Mouse (Mus musculus): ENCODE results near the gene Dusp22. TPM values are rescaled to one million over a fixed set of nuclear protein-coding genes. Genes with fewer than 3 reads are reported as not detected.

The Dusp22 gene
- polyA plus RNA-seq, 1 experiment from 2014 or later, result 21.2 TPM

GRCm38 (mm10) chr13:30650684-30651083, 9.1 kb upstream of the Dusp22 start:
- Histone ChIP-seq H3K36me3 (no peaks in the 10 kb centered on the region), H3K4me2 (replicated peaks) (no peak overlapping the region), H3K27me3 (replicated peaks) (no peaks in the 10 kb centered on the region), H3K4me3 (no peak overlapping the region), H3K27ac (no peak overlapping the region), H3K9me3 (no peaks in the 10 kb centered on the region), H3K9ac (no peak overlapping the region), H3K4me1 (no peaks in the 10 kb centered on the region)
- no peak for ATAC-seq (ENCODE audit: low FRiP score, low read depth)
- WGBS, result 84% methylated on average over 1 of the region's 1 CpGs

GRCm38 (mm10) chr13:30653051-30653450, 6.7 kb upstream of the Dusp22 start:
- Histone ChIP-seq H3K9me3 (no peaks in the 10 kb centered on the region), H3K27me3 (replicated peaks) (no peaks in the 10 kb centered on the region), H3K9ac (no peak overlapping the region), H3K4me1 (no peaks in the 10 kb centered on the region), H3K27ac (no peak overlapping the region), H3K4me2 (replicated peaks) (no peak overlapping the region), H3K36me3 (no peaks in the 10 kb centered on the region), H3K4me3 (no peak overlapping the region)
- 63% methylated on average over 4 of the region's 4 CpGs for WGBS
- no peak for ATAC-seq (ENCODE audit: low FRiP score, low read depth)

GRCm38 (mm10) chr13:30654463-30654862, 5.3 kb upstream of the Dusp22 start:
- no peaks in the 10 kb centered on the region for H3K4me1 ChIP-seq
- no peak overlapping the region for H3K27ac ChIP-seq
- H3K4me2 ChIP-seq (replicated peaks), result no peak overlapping the region
- no peak overlapping the region for H3K4me3 ChIP-seq
- H3K36me3 ChIP-seq, result no peaks in the 10 kb centered on the region
- H3K9me3 ChIP-seq, result no peaks in the 10 kb centered on the region
- H3K9ac ChIP-seq, result no peak overlapping the region
- no peak for ATAC-seq (ENCODE audit: low FRiP score, low read depth)
- WGBS, result 80% methylated on average over 5 of the region's 5 CpGs
- no peaks in the 10 kb centered on the region for H3K27me3 ChIP-seq (replicated peaks)

- 66% methylated on average over 5 of the region's 5 CpGs for WGBS
- no peak overlapping the region for H3K4me3 ChIP-seq
Observed at GRCm38 (mm10) chr13:30656909-30657308, 2.9 kb upstream of the Dusp22 start.

GRCm38 (mm10) chr13:30657779-30658178, 2.0 kb upstream of the Dusp22 start:
- ATAC-seq (ENCODE audit: low FRiP score, low read depth), result no peak
- Histone ChIP-seq H3K27ac (no peak overlapping the region), H3K9ac (no peak overlapping the region), H3K4me1 (no peaks in the 10 kb centered on the region; the same call in 1 of the 2 replicates), H3K4me3 (no peak overlapping the region), H3K27me3 (replicated peaks) (no peaks in the 10 kb centered on the region), H3K4me2 (replicated peaks) (no peak overlapping the region), H3K9me3 (no peaks in the 10 kb centered on the region), H3K36me3 (no peaks in the 10 kb centered on the region)
- 73% methylated on average over 2 of the region's 2 CpGs for WGBS

More at GRCm38 (mm10) chr13:30656909-30657308, 2.9 kb upstream of the Dusp22 start:
- Histone ChIP-seq H3K4me1 (no peaks in the 10 kb centered on the region; the same call in 1 of the 2 replicates), H3K9me3 (no peaks in the 10 kb centered on the region), H3K4me2 (replicated peaks) (no peak overlapping the region), H3K27ac (no peak overlapping the region), H3K27me3 (replicated peaks) (no peaks in the 10 kb centered on the region), H3K9ac (no peak overlapping the region), H3K36me3 (no peaks in the 10 kb centered on the region)
- no peak for ATAC-seq (ENCODE audit: low FRiP score, low read depth)

- WGBS, result 87% methylated on average over 2 of the region's 2 CpGs
- H3K4me1 ChIP-seq, result no peaks in the 10 kb centered on the region; the same call in 1 of the 2 replicates
- no peaks in the 10 kb centered on the region for H3K9me3 ChIP-seq
- H3K27me3 ChIP-seq (replicated peaks), result no peaks in the 10 kb centered on the region
- no peak overlapping the region for H3K4me3 ChIP-seq
- no peak overlapping the region for H3K27ac ChIP-seq
- H3K36me3 ChIP-seq, result no peaks in the 10 kb centered on the region
- H3K4me2 ChIP-seq (replicated peaks), result no peak overlapping the region
- no peak overlapping the region for H3K9ac ChIP-seq
- ATAC-seq (ENCODE audit: low FRiP score, low read depth), result no peak
Observed at GRCm38 (mm10) chr13:30658201-30658996, 1.4 kb upstream of the Dusp22 start.

- H3K27me3 ChIP-seq (replicated peaks), result no peaks in the 10 kb centered on the region
- H3K4me1 ChIP-seq, result no peaks in the 10 kb centered on the region; the same call in 1 of the 2 replicates
- no peak overlapping the region for H3K4me3 ChIP-seq
- H3K27ac ChIP-seq, result no peak overlapping the region
- no peak overlapping the region for H3K4me2 ChIP-seq (replicated peaks)
- H3K9ac ChIP-seq, result no peak overlapping the region
- no peak for ATAC-seq (ENCODE audit: low FRiP score, low read depth)
- no peaks in the 10 kb centered on the region for H3K9me3 ChIP-seq
- 94% methylated on average over 8 of the region's 8 CpGs for WGBS
- no peaks in the 10 kb centered on the region for H3K36me3 ChIP-seq
Observed at GRCm38 (mm10) chr13:30665261-30665660, 5.5 kb downstream of the Dusp22 start.

GRCm38 (mm10) chr13:30666537-30666936, 6.7 kb downstream of the Dusp22 start:
- Histone ChIP-seq H3K36me3 (no peaks in the 10 kb centered on the region), H3K4me2 (replicated peaks) (no peak overlapping the region), H3K4me1 (no peaks in the 10 kb centered on the region), H3K9ac (no peak overlapping the region), H3K27ac (no peak overlapping the region), H3K27me3 (replicated peaks) (no peaks in the 10 kb centered on the region), H3K4me3 (no peak overlapping the region), H3K9me3 (no peaks in the 10 kb centered on the region)
- 94% methylated on average over 10 of the region's 10 CpGs for WGBS
- no peak for ATAC-seq (ENCODE audit: low FRiP score, low read depth)

- H3K27me3 ChIP-seq (replicated peaks), result no peaks in the 10 kb centered on the region
- H3K4me1 ChIP-seq, result no peaks in the 10 kb centered on the region
- WGBS, result 89% methylated on average over 5 of the region's 5 CpGs
- no peak for ATAC-seq (ENCODE audit: low FRiP score, low read depth)
- H3K9me3 ChIP-seq, result no peaks in the 10 kb centered on the region
- no peak overlapping the region for H3K4me3 ChIP-seq
- H3K4me2 ChIP-seq (replicated peaks), result no peak overlapping the region
- H3K36me3 ChIP-seq, result no peaks in the 10 kb centered on the region
- no peak overlapping the region for H3K27ac ChIP-seq
- H3K9ac ChIP-seq, result no peak overlapping the region
Observed at GRCm38 (mm10) chr13:30668301-30668700, 8.5 kb downstream of the Dusp22 start.

GRCm38 (mm10) chr13:30669277-30669676, 9.5 kb downstream of the Dusp22 start:
- H3K9ac ChIP-seq, result no peak overlapping the region
- no peak for ATAC-seq (ENCODE audit: low FRiP score, low read depth)

DNA sequence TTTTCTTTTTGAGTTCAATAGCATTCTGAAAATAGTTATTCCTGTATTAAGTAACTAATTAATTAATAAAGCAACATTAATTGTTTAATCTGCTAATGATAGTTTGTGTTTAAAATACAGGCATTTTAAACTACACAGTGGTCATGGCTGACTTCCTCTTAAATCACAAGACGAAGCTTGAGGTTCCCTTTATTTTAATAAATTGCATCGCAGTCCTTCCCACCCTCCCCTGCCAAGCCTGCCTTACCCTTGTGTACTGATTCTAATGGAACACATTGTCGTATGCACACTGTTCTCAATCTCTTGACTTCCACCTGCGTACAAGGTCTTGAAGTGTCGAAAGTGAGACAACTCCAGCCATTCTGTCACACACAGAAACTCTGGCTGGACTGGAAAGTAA, 14.1 kb downstream of the Dusp22 start:
- no peaks in the 10 kb centered on the region for H3K4me1 ChIP-seq
- no peak overlapping the region for H3K9ac ChIP-seq
- no peaks in the 10 kb centered on the region for H3K36me3 ChIP-seq
- no peaks in the 10 kb centered on the region for H3K27me3 ChIP-seq (replicated peaks)
- no peak overlapping the region for H3K4me2 ChIP-seq (replicated peaks)
- H3K27ac ChIP-seq, result no peak overlapping the region
- no peak for ATAC-seq (ENCODE audit: low FRiP score, low read depth)
- H3K4me3 ChIP-seq, result no peak overlapping the region
- WGBS, result 94% methylated on average over 5 of the region's 5 CpGs
- no peaks in the 10 kb centered on the region for H3K9me3 ChIP-seq

More at GRCm38 (mm10) chr13:30669277-30669676, 9.5 kb downstream of the Dusp22 start:
- H3K4me1 ChIP-seq, result no peaks in the 10 kb centered on the region
- H3K9me3 ChIP-seq, result no peaks in the 10 kb centered on the region
- H3K27ac ChIP-seq, result no peak overlapping the region
- no peaks in the 10 kb centered on the region for H3K36me3 ChIP-seq
- 90% methylated on average over 3 of the region's 3 CpGs for WGBS
- no peaks in the 10 kb centered on the region for H3K27me3 ChIP-seq (replicated peaks)
- no peak overlapping the region for H3K4me2 ChIP-seq (replicated peaks)
- H3K4me3 ChIP-seq, result no peak overlapping the region

GRCm38 (mm10) chr13:30678822-30679221, 19.0 kb downstream of the Dusp22 start:
- no peaks in the 10 kb centered on the region for H3K9me3 ChIP-seq
- 93% methylated on average over 5 of the region's 5 CpGs for WGBS

GRCm38 (mm10) chr13:30681866-30682265, 22.1 kb downstream of the Dusp22 start:
- H3K27ac ChIP-seq, result no peak overlapping the region
- H3K9me3 ChIP-seq, result no peaks in the 10 kb centered on the region
- no peak overlapping the region for H3K4me3 ChIP-seq
- WGBS, result 76% methylated on average over 4 of the region's 4 CpGs
- no peaks in the 10 kb centered on the region for H3K27me3 ChIP-seq (replicated peaks)
- no peaks in the 10 kb centered on the region for H3K36me3 ChIP-seq
- H3K9ac ChIP-seq, result no peak overlapping the region
- ATAC-seq (ENCODE audit: low FRiP score, low read depth), result no peak
- H3K4me1 ChIP-seq, result no peaks in the 10 kb centered on the region
- H3K4me2 ChIP-seq (replicated peaks), result no peak overlapping the region

More at GRCm38 (mm10) chr13:30678822-30679221, 19.0 kb downstream of the Dusp22 start:
- Histone ChIP-seq H3K4me3 (no peak overlapping the region), H3K9ac (no peak overlapping the region), H3K4me2 (replicated peaks) (no peak overlapping the region), H3K27me3 (replicated peaks) (no peaks in the 10 kb centered on the region), H3K4me1 (no peaks in the 10 kb centered on the region), H3K36me3 (no peaks in the 10 kb centered on the region), H3K27ac (no peak overlapping the region)
- no peak for ATAC-seq (ENCODE audit: low FRiP score, low read depth)

Measured in neural tube, embryonic 12.5 days (tissue).